Mouse (Mus musculus): ENCODE data around the gene Mccc2.
"Not testable (repeated sequence)": the region's sequence is repeated elsewhere in the genome, so short reads cannot be mapped to it uniquely, and the experiment has no call there.

The Mccc2 gene

GRCm38 (mm10) chr13:100014906-100015895 lies at the start of gene Mccc2:
TSS of gene Mccc2 (minus strand) at chr13:100015639.
- in situ Hi-C loops (cut with MboI; ENCODE audit: low sequenced_read_pairs): no loop called here

GRCm38 (mm10) chr13:100063936-100064335 lies 48.5 kb upstream of the Mccc2 start:
- in situ Hi-C loops (cut with MboI; ENCODE audit: low sequenced_read_pairs): no loop called here

DNA sequence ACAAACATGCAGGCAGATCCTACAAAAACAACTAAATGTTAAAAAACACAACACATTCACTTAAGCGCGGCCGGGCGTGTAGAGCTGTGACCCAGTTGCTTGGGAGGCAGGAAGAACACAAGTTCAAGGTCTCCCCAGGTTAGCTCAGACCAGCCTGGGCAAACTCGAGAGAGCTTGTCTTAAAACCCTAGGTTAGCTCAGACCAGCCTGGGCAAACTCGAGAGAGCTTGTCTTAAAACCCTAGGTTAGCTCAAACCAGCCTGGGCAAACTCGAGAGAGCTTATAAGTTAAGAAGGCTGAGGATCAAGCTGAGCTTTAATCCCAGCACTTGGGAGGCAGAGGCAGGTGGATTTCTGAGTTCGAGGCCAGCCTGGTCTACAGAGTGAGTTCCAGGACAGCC lies 42.3 kb upstream of the Mccc2 start:
- in situ Hi-C loops (cut with MboI; ENCODE audit: low sequenced_read_pairs): not testable (repeated sequence)

GRCm38 (mm10) chr13:100026013-100026412 lies 10.6 kb upstream of the Mccc2 start:
- in situ Hi-C loops (cut with MboI; ENCODE audit: low sequenced_read_pairs): loop anchor here (25.0 kb wide), 2 partner anchors 611 to 786 kb away; no protein-coding TSS in a partner anchor

DNA sequence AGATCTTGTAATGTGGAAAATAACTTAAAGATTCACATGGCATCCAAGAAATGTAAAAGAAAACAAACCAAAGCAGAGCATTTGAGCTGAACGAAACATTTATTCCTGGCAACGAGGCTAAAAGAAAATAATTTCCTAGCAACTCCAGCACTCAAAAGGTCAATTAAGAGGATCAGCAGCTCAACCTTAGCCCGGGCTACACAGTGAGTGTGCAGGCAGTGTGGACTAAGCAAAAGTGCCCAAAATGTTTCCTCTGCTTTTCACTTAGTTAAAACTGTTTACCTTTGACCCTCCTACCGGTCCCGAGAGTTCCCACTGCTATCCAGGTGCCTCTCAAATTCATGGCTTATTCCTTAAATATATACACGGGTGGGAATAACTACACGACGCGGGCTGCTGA lies 1.5 kb upstream of the Mccc2 start:
- in situ Hi-C loops (cut with MboI; ENCODE audit: low sequenced_read_pairs): no loop called here

DNA sequence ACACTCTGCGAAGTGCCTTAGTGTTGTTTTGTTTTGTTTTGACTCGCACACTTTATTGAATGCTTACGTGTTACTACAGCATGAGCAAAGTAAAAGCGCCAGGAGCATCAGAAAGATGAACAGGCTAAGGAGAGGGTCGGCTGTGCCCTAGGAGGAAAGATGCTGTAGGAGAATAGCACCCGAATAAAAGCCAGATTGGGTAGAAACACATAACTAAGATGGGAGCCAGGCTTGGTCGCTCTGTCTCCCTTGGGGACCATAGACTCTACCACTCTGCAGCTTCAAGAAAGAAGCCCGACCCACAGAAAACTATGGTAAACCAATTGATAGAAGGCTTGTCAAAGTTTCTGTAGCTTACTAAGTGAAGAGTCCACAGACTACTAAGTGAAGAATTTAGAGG lies 498 bp upstream of the Mccc2 start:
- in situ Hi-C loops (cut with MboI; ENCODE audit: low sequenced_read_pairs): no loop called here

- in situ Hi-C loops (cut with MboI; ENCODE audit: low sequenced_read_pairs): no loop called here
Measured at GRCm38 (mm10) chr13:100005911-100006496, 9.4 kb downstream of the Mccc2 start.

DNA sequence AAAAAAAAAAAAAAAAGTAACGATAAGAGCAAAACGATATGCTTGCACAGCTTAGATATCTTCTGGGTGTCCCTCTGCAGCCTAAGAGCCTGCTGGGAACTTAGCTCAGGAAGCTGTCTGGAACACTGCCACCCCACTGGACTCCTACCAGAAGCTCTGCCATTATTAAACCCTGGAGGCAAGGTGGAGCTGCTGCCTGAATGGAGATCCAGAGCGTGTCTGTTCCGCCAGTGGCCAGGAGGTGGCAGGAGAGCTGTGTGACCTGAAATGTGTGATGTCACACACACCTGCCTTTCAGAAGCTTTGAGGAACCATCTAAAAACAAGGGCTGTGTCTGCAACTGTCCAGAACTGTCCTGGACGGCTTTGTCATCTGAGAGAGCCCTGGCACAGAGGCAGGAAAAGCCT lies 13.6 kb downstream of the Mccc2 start:
- in situ Hi-C loops (cut with MboI; ENCODE audit: low sequenced_read_pairs): no loop called here

DNA sequence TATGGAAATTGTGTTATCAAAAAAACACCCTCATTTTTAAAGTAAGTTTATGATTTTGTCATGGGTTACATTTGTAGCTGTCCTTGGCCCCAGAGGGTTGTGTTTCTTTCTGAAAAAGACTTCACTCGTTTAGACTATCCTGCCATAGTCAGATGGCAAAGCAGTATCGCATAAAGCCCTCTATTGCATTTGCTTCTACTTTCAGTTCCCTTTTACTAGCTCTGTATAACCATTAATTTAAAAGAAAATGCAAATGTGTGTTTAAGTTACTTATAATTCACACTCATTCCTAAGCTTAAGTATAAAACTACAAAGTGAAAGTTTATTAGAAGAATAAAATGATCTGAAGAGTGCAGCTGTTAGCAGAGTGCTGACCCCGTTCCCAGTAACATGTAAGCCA lies 16.4 kb downstream of the Mccc2 start:
- in situ Hi-C loops (cut with MboI; ENCODE audit: low sequenced_read_pairs): loop anchor here (10.0 kb wide), 1 partner anchor 134 kb away; no protein-coding TSS in a partner anchor

DNA sequence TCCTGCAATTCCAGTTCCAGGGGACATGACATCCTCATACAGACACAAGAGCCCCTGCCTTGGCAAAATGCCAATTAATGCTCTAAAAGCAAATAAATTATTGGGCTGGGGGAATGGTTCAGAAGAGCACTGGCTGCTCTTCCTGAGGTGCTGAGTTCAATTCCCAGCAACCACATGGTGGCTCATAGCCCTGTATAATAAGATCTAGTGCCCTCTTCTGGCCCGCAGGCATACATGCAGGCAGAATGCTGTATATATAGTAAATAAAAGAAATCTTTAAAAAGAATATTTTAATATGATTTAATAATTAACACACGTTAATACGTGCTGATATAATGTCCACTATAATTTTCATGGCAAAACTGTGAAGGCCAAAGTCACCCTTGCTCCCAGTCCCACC lies 17.3 kb downstream of the Mccc2 start:
- in situ Hi-C loops (cut with MboI; ENCODE audit: low sequenced_read_pairs): loop anchor here (10.0 kb wide), 1 partner anchor 133 kb away; no protein-coding TSS in a partner anchor

DNA sequence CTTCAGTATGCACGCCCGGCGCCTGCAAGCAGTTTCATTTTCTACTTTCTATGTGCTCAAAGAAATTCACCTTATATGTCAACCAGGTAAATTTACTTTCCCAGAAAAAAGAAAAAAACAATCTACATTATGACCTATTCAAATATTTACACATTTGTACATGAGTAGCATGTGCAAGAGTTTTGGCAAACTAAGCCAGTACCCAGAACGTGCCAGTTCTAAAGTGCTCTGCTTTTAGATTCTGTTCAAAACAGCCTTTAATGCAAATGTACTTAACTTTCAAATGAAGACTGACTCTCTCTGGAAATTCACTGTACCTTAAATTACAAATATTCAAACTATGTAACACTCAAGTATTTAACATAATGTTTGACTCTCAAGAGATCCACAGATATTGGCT lies 25.8 kb downstream of the Mccc2 start:
- in situ Hi-C loops (cut with MboI; ENCODE audit: low sequenced_read_pairs): no loop called here

DNA sequence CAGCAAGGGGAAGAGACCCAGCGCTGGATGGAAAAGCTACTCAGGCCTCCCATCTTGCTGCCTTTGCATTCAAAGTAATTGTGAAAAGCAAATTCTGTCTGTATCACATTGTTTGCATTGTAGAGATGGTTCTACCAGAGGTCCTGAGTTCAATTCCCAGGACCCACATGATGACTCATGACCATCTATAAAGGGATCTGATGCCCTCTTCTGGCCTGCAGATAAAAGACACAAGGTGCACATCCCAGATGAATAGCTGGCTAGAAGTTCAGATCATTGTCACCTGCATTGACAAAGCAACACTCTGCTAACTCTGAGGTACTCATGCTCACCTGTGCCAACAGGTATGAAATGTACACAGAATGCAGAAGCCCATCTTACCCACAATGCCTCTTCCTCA lies 32.1 kb downstream of the Mccc2 start:
- in situ Hi-C loops (cut with MboI; ENCODE audit: low sequenced_read_pairs): no loop called here

GRCm38 (mm10) chr13:99979406-99979805 lies 36.0 kb downstream of the Mccc2 start:
- in situ Hi-C loops (cut with MboI; ENCODE audit: low sequenced_read_pairs): no loop called here

GRCm38 (mm10) chr13:99970089-99970488 lies 45.4 kb downstream of the Mccc2 start:
- in situ Hi-C loops (cut with MboI; ENCODE audit: low sequenced_read_pairs): no loop called here

GRCm38 (mm10) chr13:99967013-99967678 lies 48.3 kb downstream of the Mccc2 start:
- in situ Hi-C loops (cut with MboI; ENCODE audit: low sequenced_read_pairs): no loop called here

- in situ Hi-C loops (cut with MboI; ENCODE audit: low sequenced_read_pairs): no loop called here
Measured at GRCm38 (mm10) chr13:99963814-99964213, 51.6 kb downstream of the Mccc2 start.

DNA sequence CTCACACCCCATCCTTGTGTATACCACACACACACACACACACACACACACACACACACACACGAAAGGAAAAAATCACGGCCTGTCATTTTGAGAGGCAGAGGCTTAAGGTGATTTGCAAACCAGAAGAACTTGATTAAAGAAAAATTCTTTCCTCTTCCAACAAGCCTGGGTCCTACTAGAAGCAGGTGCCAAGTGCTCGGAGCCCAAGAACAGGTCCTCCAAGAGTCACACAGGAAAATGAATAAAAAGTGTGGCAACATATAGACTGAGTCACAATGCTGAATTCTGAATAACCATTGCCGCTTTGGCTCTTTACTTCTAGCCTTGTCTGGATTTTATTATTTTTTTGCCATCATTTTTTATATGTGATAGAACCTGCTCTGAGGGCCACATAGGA lies 53.8 kb downstream of the Mccc2 start:
- in situ Hi-C loops (cut with MboI; ENCODE audit: low sequenced_read_pairs): no loop called here

DNA sequence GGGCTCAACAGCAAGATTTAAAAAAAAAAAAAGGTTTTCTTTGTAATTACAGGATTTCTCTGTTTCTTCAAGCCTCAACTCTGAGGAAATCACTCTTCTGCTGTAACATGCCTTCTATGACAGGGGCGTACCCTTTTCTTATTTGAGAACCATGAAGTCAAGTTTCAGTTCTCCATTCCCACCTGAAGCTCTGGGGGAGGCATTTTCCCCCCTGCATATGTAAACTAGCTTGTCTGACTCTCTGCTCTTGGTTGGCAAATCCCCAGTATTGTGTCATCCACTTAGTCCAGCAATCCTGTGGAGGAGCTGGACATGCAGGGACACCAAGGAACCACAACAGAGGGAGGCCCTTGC lies 59.9 kb downstream of the Mccc2 start:
- in situ Hi-C loops (cut with MboI; ENCODE audit: low sequenced_read_pairs): no loop called here

DNA sequence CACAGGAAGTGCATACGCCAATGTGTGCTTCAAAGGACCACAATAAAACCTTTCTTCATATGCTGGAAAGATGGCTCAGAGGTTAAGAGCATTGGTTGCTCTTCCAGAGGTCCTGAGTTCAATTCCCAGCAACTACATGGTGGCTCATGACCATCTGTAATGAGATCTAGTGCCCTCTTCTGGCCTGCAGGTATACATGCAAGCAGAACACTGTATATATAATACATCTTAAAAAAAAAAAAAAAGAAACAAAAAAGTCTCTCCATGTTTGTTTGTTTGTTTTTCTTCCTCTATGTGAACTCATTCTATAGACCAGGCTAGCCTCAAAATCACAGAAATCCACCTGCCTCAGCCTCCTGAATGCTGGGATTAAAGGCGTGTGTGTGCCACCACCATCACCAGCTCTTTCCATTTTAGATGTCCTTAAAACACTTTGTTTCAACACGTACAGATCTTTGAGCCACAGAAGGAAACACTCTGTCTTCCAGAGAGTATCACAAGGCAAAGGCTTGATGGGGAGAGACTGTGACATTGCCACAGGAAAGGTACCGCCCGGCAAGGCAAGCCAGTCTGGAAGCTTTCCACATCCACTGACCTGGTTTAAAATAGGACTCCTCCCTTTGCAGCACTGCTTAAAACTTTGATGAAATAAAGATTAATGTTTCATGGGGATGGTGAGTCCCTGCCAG lies 60.4 kb downstream of the Mccc2 start:
- in situ Hi-C loops (cut with MboI; ENCODE audit: low sequenced_read_pairs): no loop called here

DNA sequence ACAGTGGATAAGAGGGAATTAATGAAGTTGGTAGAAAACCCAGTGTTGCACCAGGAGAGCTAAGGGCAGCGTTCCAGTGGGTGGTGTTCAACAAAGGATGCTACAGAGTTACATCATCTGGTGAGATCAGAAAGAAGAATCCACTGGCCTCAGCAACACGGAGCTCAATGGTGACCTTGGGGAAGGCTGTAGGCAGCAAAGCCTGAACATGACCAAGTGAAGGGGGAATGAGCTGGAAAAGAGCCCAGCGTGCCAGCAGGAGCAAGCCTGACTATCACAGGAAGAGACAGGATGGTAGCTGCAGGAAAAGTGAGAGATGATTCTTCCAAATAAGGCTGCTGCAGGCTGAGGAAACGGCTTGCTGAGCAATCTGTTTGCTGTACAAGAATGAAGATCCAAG lies 68.0 kb downstream of the Mccc2 start:
- in situ Hi-C loops (cut with MboI; ENCODE audit: low sequenced_read_pairs): no loop called here

DNA sequence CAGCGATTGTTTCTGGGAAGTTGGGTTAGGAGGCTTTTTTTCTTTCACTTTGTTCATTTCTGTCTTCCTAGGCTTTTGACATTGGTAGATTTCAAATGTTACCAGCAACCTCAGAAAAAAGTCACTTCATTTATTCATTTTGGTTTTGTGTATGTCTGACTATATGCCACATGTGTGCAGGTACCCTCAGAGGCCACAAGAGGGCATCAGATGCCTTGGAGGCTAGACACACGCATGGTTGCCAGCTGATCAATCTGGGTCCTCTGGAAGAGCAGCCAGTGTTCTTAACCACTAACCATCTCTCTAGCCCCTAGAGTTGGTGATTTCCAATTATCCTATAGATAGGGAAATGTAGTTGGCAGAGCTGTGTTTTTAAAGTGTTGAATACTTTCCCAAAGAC lies 71.9 kb downstream of the Mccc2 start:
- in situ Hi-C loops (cut with MboI; ENCODE audit: low sequenced_read_pairs): no loop called here
